Mouse (Mus musculus) embryonic stem cell, embryonic (primary cell): ENCODE measurements around the gene Psmb3.

Source experiments
- CTCF ChIA-PET, 4 experiments: fragments of 300-600 bp in 2 of 4; fragments of 350-600 bp in 2 of 4; sonication (Branson Sonifier 250); formaldehyde crosslinking; loops; one replicate each; lab custom pipeline; 2022; ENCODE audit warnings: inconsistent platforms in 2 of 4; lab: Charles Lee
- POLR2A ChIA-PET, 4 experiments: fragments of 300-600 bp in 2 of 4; fragments of 350-600 bp in 2 of 4; sonication (Branson Sonifier 250); formaldehyde crosslinking; loops; one replicate each; lab custom pipeline; 2022; ENCODE audit warnings: antibody characterized with exemption in 4 of 4, inconsistent platforms in 1 of 4; lab: Charles Lee

The Psmb3 gene

GRCm38 (mm10) chr11:97703039-97703826 is at the start of gene Psmb3:
TSS of gene Psmb3 (plus strand) at chr11:97703399.
- CTCF ChIA-PET: interaction anchor here (0.5 to 2.0 kb wide), 24 partner anchors 9 to 375 kb away, joined by 3 to 21 read pairs (median 3); no protein-coding TSS in a partner anchor
- POLR2A ChIA-PET: interaction anchor here (0.6 to 20.0 kb wide), 98 partner anchors 8 to 787 kb away, joined by 3 to 941 read pairs (median 4); partner anchors contain the start of genes Pip4k2b (in 4 of the 4), 1700001P01Rik (in 3 of the 4), Cisd3 (in 3 of the 4) and Epop (in 3 of the 4)

- POLR2A ChIA-PET: interaction anchor here (0.6 to 24.1 kb wide), 46 partner anchors 8 to 412 kb away, joined by 3 to 970 read pairs (median 4); partner anchors contain the start of genes Mllt6 (in 3 of the 4), Arhgap23 (in 1 of the 4), Cisd3 (in 1 of the 4) and Epop (in 1 of the 4)
- CTCF ChIA-PET: interaction anchor here (0.5 to 2.4 kb wide), 11 partner anchors 9 to 159 kb away, joined by 3 to 18 read pairs (median 6); no protein-coding TSS in a partner anchor
These were observed 49.0 kb upstream of the Psmb3 start for GRCm38 (mm10) chr11:97654210-97654609.

GRCm38 (mm10) chr11:97656269-97656971 is 46.8 kb upstream of the Psmb3 start:
- CTCF ChIA-PET: interaction anchor here (0.6 to 4.0 kb wide), 16 partner anchors 9 to 782 kb away, joined by 3 to 31 read pairs (median 3); partner anchors contain the start of gene Mien1 (in 1 of the 4)

GRCm38 (mm10) chr11:97657184-97657945 is 45.8 kb upstream of the Psmb3 start:
- POLR2A ChIA-PET: interaction anchor here (0.6 to 29.4 kb wide), 63 partner anchors 8 to 640 kb away, joined by 3 to 970 read pairs (median 4); partner anchors contain the start of genes Psmb3 (in 4 of the 4), Cisd3 (in 3 of the 4), Epop (in 3 of the 4) and Pcgf2 (in 3 of the 4)
- CTCF ChIA-PET: interaction anchor here (0.6 to 4.0 kb wide), 18 partner anchors 8 to 347 kb away, joined by 3 to 31 read pairs (median 4); no protein-coding TSS in a partner anchor

More at GRCm38 (mm10) chr11:97656269-97656971, 46.8 kb upstream of the Psmb3 start:
- POLR2A ChIA-PET: interaction anchor here (0.6 to 29.4 kb wide), 43 partner anchors 9 to 570 kb away, joined by 3 to 970 read pairs (median 4); partner anchors contain the start of genes Epop (in 3 of the 4), Mllt6 (in 2 of the 4), Psmb3 (in 2 of the 4) and 1700001P01Rik (in 1 of the 4)

GRCm38 (mm10) chr11:97657967-97658366 is 45.2 kb upstream of the Psmb3 start:
- ChIA-PET POLR2A (interaction anchor here (0.5 to 29.4 kb wide), 52 partner anchors 8 to 483 kb away, joined by 3 to 970 read pairs (median 5); partner anchors contain the start of genes Psmb3 (in 4 of the 4), Cisd3 (in 3 of the 4), Epop (in 3 of the 4) and Pcgf2 (in 3 of the 4)), CTCF (interaction anchor here (0.6 to 4.0 kb wide), 17 partner anchors 7 to 348 kb away, joined by 3 to 31 read pairs (median 4); no protein-coding TSS in a partner anchor)

GRCm38 (mm10) chr11:97658751-97659266 is 44.4 kb upstream of the Psmb3 start:
- CTCF ChIA-PET: interaction anchor here (0.5 to 4.0 kb wide), 18 partner anchors 9 to 345 kb away, joined by 3 to 31 read pairs (median 4); partner anchors contain the start of gene Epop (in 1 of the 4)
- POLR2A ChIA-PET: interaction anchor here (0.5 to 29.4 kb wide), 60 partner anchors 2 to 699 kb away, joined by 3 to 970 read pairs (median 5); partner anchors contain the start of genes Psmb3 (in 4 of the 4), Cisd3 (in 3 of the 4), Epop (in 3 of the 4) and Pcgf2 (in 3 of the 4)

GRCm38 (mm10) chr11:97659267-97659989 is 43.8 kb upstream of the Psmb3 start:
- ChIA-PET CTCF (interaction anchor here in 3 of 4 experiments (0.5 to 4.0 kb wide), 9 partner anchors 12 to 170 kb away, joined by 3 to 31 read pairs (median 4); partner anchors contain the start of gene Epop (in 1 of the 3)), POLR2A (interaction anchor here (0.6 to 29.4 kb wide), 44 partner anchors 1 to 699 kb away, joined by 3 to 970 read pairs (median 6); partner anchors contain the start of genes Cisd3 (in 3 of the 4), Psmb3 (in 3 of the 4), Epop (in 2 of the 4) and Mllt6 (in 2 of the 4))

- ChIA-PET CTCF (interaction anchor here in 1 of 4 experiments (1.7 to 2.9 kb wide), 2 partner anchors 11 to 15 kb away, joined by 4 to 22 read pairs; no protein-coding TSS in a partner anchor), POLR2A (interaction anchor here (0.5 to 29.4 kb wide), 31 partner anchors 1 to 384 kb away, joined by 3 to 970 read pairs (median 11); partner anchors contain the start of genes Epop (in 3 of the 4), Psmb3 (in 3 of the 4), Mllt6 (in 2 of the 4) and Pcgf2 (in 2 of the 4))
These were observed 43.0 kb upstream of the Psmb3 start for GRCm38 (mm10) chr11:97659990-97660714.

GRCm38 (mm10) chr11:97660734-97661647 is 42.2 kb upstream of the Psmb3 start:
- POLR2A ChIA-PET: interaction anchor here (0.5 to 29.4 kb wide), 40 partner anchors 0 to 405 kb away, joined by 3 to 970 read pairs (median 6); partner anchors contain the start of genes Epop (in 3 of the 4), Psmb3 (in 3 of the 4), Cisd3 (in 2 of the 4) and Mllt6 (in 2 of the 4)
- CTCF ChIA-PET: interaction anchor here in 3 of 4 experiments (0.6 to 2.9 kb wide), 4 partner anchors 9 to 73 kb away, joined by 3 to 22 read pairs (median 3); no protein-coding TSS in a partner anchor

- POLR2A ChIA-PET: interaction anchor here (0.6 to 29.4 kb wide), 59 partner anchors 1 to 489 kb away, joined by 3 to 970 read pairs (median 6); partner anchors contain the start of genes Fbxo47 (in 3 of the 4), Pcgf2 (in 3 of the 4), Psmb3 (in 3 of the 4) and Cisd3 (in 2 of the 4)
- CTCF ChIA-PET: interaction anchor here in 3 of 4 experiments (0.6 to 12.1 kb wide), 7 partner anchors 8 to 37 kb away, joined by 3 to 138 read pairs (median 5); no protein-coding TSS in a partner anchor
These were observed 41.5 kb upstream of the Psmb3 start for GRCm38 (mm10) chr11:97661648-97662133.

GRCm38 (mm10) chr11:97662207-97662892 is 40.8 kb upstream of the Psmb3 start:
- ChIA-PET CTCF (interaction anchor here (0.6 to 12.1 kb wide), 13 partner anchors 9 to 524 kb away, joined by 3 to 138 read pairs (median 4); no protein-coding TSS in a partner anchor), POLR2A (interaction anchor here (0.5 to 29.4 kb wide), 87 partner anchors 2 to 838 kb away, joined by 3 to 970 read pairs (median 4); partner anchors contain the start of genes Cisd3 (in 3 of the 4), Fbxo47 (in 3 of the 4), Pcgf2 (in 3 of the 4) and Psmb3 (in 3 of the 4))

GRCm38 (mm10) chr11:97662893-97663527 is 40.2 kb upstream of the Psmb3 start, which contains the start of gene Mllt6:
TSS of gene Mllt6 (plus strand) at chr11:97663414.
- ChIA-PET CTCF (interaction anchor here (0.5 to 12.1 kb wide), 14 partner anchors 8 to 280 kb away, joined by 3 to 138 read pairs (median 4); no protein-coding TSS in a partner anchor), POLR2A (interaction anchor here (0.5 to 29.4 kb wide), 82 partner anchors 2 to 1357 kb away, joined by 3 to 970 read pairs (median 4); partner anchors contain the start of genes Pcgf2 (in 3 of the 4), Psmb3 (in 3 of the 4), Cisd3 (in 2 of the 4) and Epop (in 2 of the 4))
